Mouse (Mus musculus) CH12.LX (cell line): ENCODE measurements around the gene Esp4. TPM values are rescaled to one million over a fixed set of nuclear protein-coding genes. Genes with fewer than 3 reads are reported as not detected.
"Not testable (repeated sequence)": the region's sequence is repeated elsewhere in the genome, so short reads cannot be mapped to it uniquely, and the experiment has no call there.

Experiments
- DNase-seq: peaks from one replicate; pipeline ENCODE4 v3.0.0-alpha.2; 2013; ENCODE audit errors: extremely low read depth
- H3K27ac ChIP-seq: 2 replicates; pipeline ENCODE4 v1.5.1; 2012; ENCODE audit warnings: low read depth, mild to moderate bottlenecking, control low read depth, moderate library complexity; ENCODE audit not compliant: insufficient read depth
- H3K27me3 ChIP-seq: replicated peaks from 2 replicates; pipeline ENCODE3; 2012; ENCODE audit warnings: inconsistent platforms
- H3K36me3 ChIP-seq, 2 experiments: replicated peaks in 1 of 2; 2 replicates each; pipeline versions ENCODE3 to v1.6.1; 2012; ENCODE audit warnings: inconsistent platforms in 1 of 2, low read length in 1 of 2, mild to moderate bottlenecking in 1 of 2, mixed read lengths in 1 of 2, moderate library complexity in 1 of 2; ENCODE audit not compliant: control insufficient read depth in 1 of 2, insufficient read depth in 1 of 2
- H3K4me1 ChIP-seq, 2 experiments: 2 replicates each; pipeline ENCODE4 v1.6.1; 2012; ENCODE audit warnings: inconsistent platforms in 1 of 2, moderate library complexity in 1 of 2; ENCODE audit not compliant: insufficient read depth in 2 of 2, control insufficient read depth in 1 of 2
- H3K4me2 ChIP-seq: 2 replicates; pipeline ENCODE4 v1.6.1; 2012; ENCODE audit warnings: low read depth, mild to moderate bottlenecking, control low read depth; ENCODE audit not compliant: poor library complexity, insufficient read depth, severe bottlenecking
- H3K4me3 ChIP-seq, 3 experiments: fragments of 150-350 bp in 1 of 3; sonication (generic) in 1 of 3; replicated peaks in 1 of 3; 2 replicates each; pipeline versions ENCODE3 to v1.5.1; 2011 to 2012; ENCODE audit warnings: low read depth in 2 of 3, low read length in 2 of 3, mild to moderate bottlenecking in 2 of 3, moderate library complexity in 2 of 3, control low read depth in 1 of 3, improper control_type of control experiment in 1 of 3, inconsistent platforms in 1 of 3, mixed read lengths in 1 of 3; ENCODE audit not compliant: poor library complexity in 1 of 3
- H3K79me2 ChIP-seq: replicated peaks from 2 replicates; pipeline ENCODE4 v1.6.1; 2012; ENCODE audit warnings: mild to moderate bottlenecking, moderate library complexity; ENCODE audit not compliant: control insufficient read depth, poor library complexity, insufficient read depth, severe bottlenecking; ENCODE audit errors: extremely low read depth
- H3K9ac ChIP-seq: 2 replicates; pipeline ENCODE4 v1.6.1; 2012; ENCODE audit warnings: low read depth, mild to moderate bottlenecking, control low read depth, moderate library complexity; ENCODE audit not compliant: insufficient read depth
- H3K9me3 ChIP-seq: replicated peaks from 2 replicates; pipeline ENCODE3; 2012; ENCODE audit warnings: low read length, inconsistent platforms, mixed read lengths
- CHD1 ChIP-seq: IDR thresholded peaks from 2 replicates; pipeline ENCODE4 v1.6.1; 2012; ENCODE audit warnings: low read depth, low read length, improper control_type of control experiment, inconsistent platforms
- E2F4 ChIP-seq: IDR thresholded peaks from 2 replicates; pipeline ENCODE4 v1.6.1; 2011; ENCODE audit warnings: low read depth, low read length, improper control_type of control experiment; ENCODE audit not compliant: insufficient replicate concordance
- GABPA ChIP-seq: IDR thresholded peaks from 2 replicates; pipeline ENCODE4 v1.6.1; 2012; ENCODE audit warnings: low read depth, low read length, improper control_type of control experiment, inconsistent platforms; ENCODE audit not compliant: insufficient replicate concordance
- HCFC1 ChIP-seq: IDR thresholded peaks from 2 replicates; pipeline ENCODE4 v1.6.1; 2012; ENCODE audit warnings: low read depth, mild to moderate bottlenecking, inconsistent platforms, low read length, improper control_type of control experiment
- MAX ChIP-seq: IDR thresholded peaks from 2 replicates; pipeline ENCODE4 v1.6.1; 2011; ENCODE audit warnings: low read length, improper control_type of control experiment
- NRF1 ChIP-seq: IDR thresholded peaks from 2 replicates; pipeline ENCODE4 v1.6.1; 2014; ENCODE audit warnings: low read depth, mild to moderate bottlenecking, inconsistent platforms, low read length, improper control_type of control experiment, moderate library complexity
- RCOR1 ChIP-seq: conservative IDR thresholded peaks from 2 replicates; pipeline ENCODE4 v1.6.1; 2012; ENCODE audit warnings: low read depth, mild to moderate bottlenecking, inconsistent platforms, low read length, improper control_type of control experiment
- SMC3 ChIP-seq: IDR thresholded peaks from 2 replicates; pipeline ENCODE4 v1.6.1; 2011; ENCODE audit warnings: low read depth, low read length, improper control_type of control experiment
- UBTF ChIP-seq: IDR thresholded peaks from 2 replicates; pipeline ENCODE4 v1.6.1; 2012; ENCODE audit warnings: low read depth, mild to moderate bottlenecking, inconsistent platforms, low read length, improper control_type of control experiment, moderate library complexity
- USF1 ChIP-seq: IDR thresholded peaks from 2 replicates; pipeline ENCODE4 v1.6.1; 2014; ENCODE audit warnings: low read depth, mild to moderate bottlenecking, inconsistent platforms, low read length, improper control_type of control experiment
- ZNF384 ChIP-seq: IDR thresholded peaks from 2 replicates; pipeline ENCODE4 v1.6.1; 2012; ENCODE audit warnings: low read depth, low read length, improper control_type of control experiment, inconsistent platforms
- dilution Hi-C: fragments of 300-500 bp; cut with MboI; formaldehyde crosslinking; loops from 2 replicates; pipeline ENCODE4 v1.14.3; 2020; ENCODE audit warnings: low sequenced_read_pairs; ENCODE audit not compliant: extremely low pct_unique_long_range_greater_than_20kb, extremely low pct_ligation_motif_present
- in situ Hi-C: fragments of 300-500 bp; cut with MboI; formaldehyde crosslinking; loops from 3 replicates; pipeline ENCODE4 v1.14.3; 2019; ENCODE audit warnings: low sequenced_read_pairs, low pct_ligation_motif_present, low pct_unique_long_range_greater_than_20kb, mixed read lengths
- polyA plus RNA-seq: library from polyadenylated mRNA; unstranded; fragments of >175 nt; gene quantifications from 2 replicates; pipeline ENCODE4 v1.2.1, GENCODE M21; 2012; ENCODE audit warnings: low read depth; ENCODE audit not compliant: insufficient read length
- total RNA-seq, 2 experiments: library from RNA; depleted of rRNA; stranded (reverse); fragments of 300-350 nt in 1 of 2; fragments of >200 nt in 1 of 2; gene quantifications; 2 replicates each; pipeline ENCODE4 v1.2.3; 2012 to 2014

The Esp4 gene
- total and polyA plus RNA-seq, 3 experiments: not detected

DNA sequence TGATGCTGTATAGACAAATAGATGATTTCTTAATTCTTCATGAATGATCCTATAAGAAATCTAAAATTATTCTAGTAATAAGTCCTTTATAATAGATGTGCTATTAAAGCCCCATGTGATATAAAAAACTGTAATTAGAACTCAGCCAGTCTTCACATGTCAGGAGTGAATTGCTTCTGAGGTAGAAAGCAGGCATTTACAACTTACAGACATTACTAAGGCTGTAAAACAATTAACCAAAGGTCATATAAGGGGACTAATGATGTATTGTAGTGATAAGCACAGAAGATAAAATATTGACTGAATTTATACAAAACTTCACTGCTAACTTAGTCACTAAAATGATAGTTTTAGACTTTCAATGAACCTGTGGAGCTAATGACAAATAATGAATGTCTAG, 7.1 kb upstream of the Esp4 start:
- Histone ChIP-seq H3K4me3 (no peak overlapping the region), H3K9ac (no peak overlapping the region), H3K9me3 (peaks cover 19% of the 10 kb centered on the region), H3K36me3 (no peaks in the 10 kb centered on the region), H3K4me1 (no peaks in the 10 kb centered on the region), H3K27ac (no peak overlapping the region), H3K79me2 (no peaks in the 10 kb centered on the region), H3K27me3 (no peaks in the 10 kb centered on the region), H3K4me2 (no peak overlapping the region)
- dilution Hi-C loops: no loop called here
- in situ Hi-C loops: no loop called here
- TF ChIP-seq MAX: no peak
- TF ChIP-seq HCFC1: no peak
- no peak for TF ChIP-seq NRF1
- no peak for TF ChIP-seq USF1
- no peak for TF ChIP-seq ZNF384
- TF ChIP-seq SMC3: no peak
- no peak for TF ChIP-seq GABPA
- TF ChIP-seq RCOR1: no peak
- TF ChIP-seq UBTF: no peak
- no peak for TF ChIP-seq E2F4
- TF ChIP-seq CHD1: no peak
- no peak for DNase-seq

- H3K36me3 ChIP-seq, H3K4me1 ChIP-seq, H3K27ac ChIP-seq, DNase-seq, dilution Hi-C loops, H3K9ac ChIP-seq, H3K9me3 ChIP-seq, H3K27me3 ChIP-seq, H3K79me2 ChIP-seq, in situ Hi-C loops, H3K4me3 ChIP-seq, H3K4me2 ChIP-seq: not testable (repeated sequence)
Observed at GRCm38 (mm10) chr17:40631775-40632174, 33.4 kb downstream of the Esp4 start, which contains the start of gene Esp3. TSS of gene Esp3 (plus strand) at chr17:40632075.

Other genes with a start within 250 kb of the Esp4 start
- not detected in 2 replicates for gene Esp8, start 78.6 kb upstream of the Esp4 start, total RNA-seq (2012; rRNA removed)
- gene Esp8, start 78.6 kb upstream of the Esp4 start, total RNA-seq (2014; rRNA removed): not detected in 2 replicates
- gene Esp8, start 78.6 kb upstream of the Esp4 start, polyA plus RNA-seq: not detected in 2 replicates
- not detected in 2 replicates for gene Esp6, start 37.1 kb upstream of the Esp4 start, total RNA-seq (2012; rRNA removed)
- not detected in 2 replicates for gene Esp6, start 37.1 kb upstream of the Esp4 start, total RNA-seq (2014; rRNA removed)
- not detected in 2 replicates for gene Esp6, start 37.1 kb upstream of the Esp4 start, polyA plus RNA-seq
- gene Esp3, start 33.5 kb downstream of the Esp4 start, total RNA-seq (2012; rRNA removed): not detected in 2 replicates
- gene Esp3, start 33.5 kb downstream of the Esp4 start, total RNA-seq (2014; rRNA removed): not detected in 2 replicates
- not detected in 2 replicates for gene Esp3, start 33.5 kb downstream of the Esp4 start, polyA plus RNA-seq
- gene Esp1, start 128.5 kb downstream of the Esp4 start, total RNA-seq (2012; rRNA removed): not detected in 2 replicates
- gene Esp1, start 128.5 kb downstream of the Esp4 start, total RNA-seq (2014; rRNA removed): not detected in 2 replicates
- gene Esp1, start 128.5 kb downstream of the Esp4 start, polyA plus RNA-seq: not detected in 2 replicates
- not detected in 2 replicates for gene Crisp2, start 208.4 kb downstream of the Esp4 start, total RNA-seq (2012; rRNA removed)
- not detected in 2 replicates for gene Crisp2, start 208.4 kb downstream of the Esp4 start, total RNA-seq (2014; rRNA removed)
- not detected in 2 replicates for gene Crisp2, start 208.4 kb downstream of the Esp4 start, polyA plus RNA-seq
- not detected in 2 replicates for gene Rhag, start 212.5 kb downstream of the Esp4 start, total RNA-seq (2012; rRNA removed)
- gene Rhag, start 212.5 kb downstream of the Esp4 start, total RNA-seq (2014; rRNA removed): not detected in 2 replicates
- gene Rhag, start 212.5 kb downstream of the Esp4 start, polyA plus RNA-seq: not detected in 2 replicates